Mouse (Mus musculus) neural tube, embryonic 13.5 days (tissue): Measurements from ENCODE around the gene Gpr142. TPM values are rescaled to one million over a fixed set of nuclear protein-coding genes. Genes with fewer than 3 reads are reported as not detected.
A peak's percentile ranks its signal among the peaks of the same experiment; 100 is the strongest.

ENCODE experiments used
- ATAC-seq: fragments of 200-750 bp; cut with Nextera tagmentation; 2 replicates; pipeline ENCODE4 v1.8.0; 2017; ENCODE audit warnings: low read depth, mild to moderate bottlenecking, moderate TSS enrichment, moderate library complexity
- H3K27ac ChIP-seq: fragments of 300-500 bp; sonication (generic); replicated peaks from 2 replicates; pipeline ENCODE4 v1.5.1; 2015; ENCODE audit warnings: moderate library complexity, mild to moderate bottlenecking, inconsistent platforms
- H3K27me3 ChIP-seq: fragments of 300-500 bp; sonication (generic); 2 replicates; pipeline ENCODE4 v1.6.1; 2015; ENCODE audit warnings: mild to moderate bottlenecking, inconsistent platforms
- H3K36me3 ChIP-seq: fragments of 300-500 bp; sonication (generic); 2 replicates; pipeline ENCODE4 v1.6.1; 2015; ENCODE audit warnings: mild to moderate bottlenecking, inconsistent platforms
- H3K4me1 ChIP-seq: fragments of 300-500 bp; sonication (generic); replicated peaks from 2 replicates; pipeline ENCODE4 v1.6.1; 2015; ENCODE audit warnings: inconsistent platforms
- H3K4me2 ChIP-seq: fragments of 300-500 bp; sonication (generic); 2 replicates; pipeline ENCODE4 v1.6.1; 2015; ENCODE audit warnings: inconsistent platforms, mild to moderate bottlenecking, moderate library complexity
- H3K4me3 ChIP-seq: fragments of 300-500 bp; sonication (generic); 2 replicates; pipeline ENCODE4 v1.5.1; 2015; ENCODE audit warnings: mild to moderate bottlenecking, inconsistent platforms
- H3K9ac ChIP-seq: fragments of 300-500 bp; sonication (generic); 2 replicates; pipeline ENCODE4 v1.6.1; 2015; ENCODE audit warnings: moderate library complexity, mild to moderate bottlenecking, inconsistent platforms
- H3K9me3 ChIP-seq: fragments of 300-500 bp; sonication (generic); 2 replicates; pipeline ENCODE4 v1.6.1; 2016; ENCODE audit warnings: inconsistent platforms
- WGBS: fragments of 180-500 bp; shearing (Covaris S2); methylation state at CpG from one replicate; pipeline ENCODE4 v1.1.7; 2015; 5-methylcytosine and 5-hydroxymethylcytosine counted together
- polyA plus RNA-seq: library from polyadenylated mRNA; unstranded; fragments of >200 nt; fragmentation: Nextera tagmentation; extraction: Ambion mirVana; gene quantifications from 2 replicates; pipeline ENCODE4 v1.2.1, GENCODE M21; 2015

Gpr142 gene
- polyA plus RNA-seq, 1 experiment from 2014 or later, result not detected

DNA sequence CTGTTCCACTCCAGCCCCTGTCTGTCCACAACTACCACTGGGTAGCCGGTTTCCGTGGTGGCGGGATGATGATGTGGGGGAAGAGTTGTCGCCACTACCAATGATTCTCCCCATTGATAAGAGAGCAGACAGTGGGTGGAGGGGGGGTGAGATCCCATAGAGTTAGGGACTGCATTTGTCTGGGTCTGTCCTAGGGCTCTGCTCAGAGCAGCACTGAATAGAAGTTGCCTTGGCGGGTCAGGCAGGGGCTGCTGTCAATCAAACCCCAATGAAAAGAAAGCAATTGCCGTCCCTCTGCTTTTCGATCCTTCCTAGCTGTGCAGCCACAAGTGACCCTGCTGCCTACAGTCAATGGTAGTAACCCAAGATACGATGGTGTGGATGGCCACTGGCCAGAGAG, 5.3 kb downstream of the Gpr142 start:
- Histone ChIP-seq H3K4me2 (no peak overlapping the region), H3K9me3 (no peaks in the 10 kb centered on the region), H3K4me3 (no peak overlapping the region), H3K4me1 (peaks cover 37% of the 10 kb centered on the region), H3K36me3 (no peaks in the 10 kb centered on the region), H3K9ac (no peak overlapping the region), H3K27me3 (no peaks in the 10 kb centered on the region), H3K27ac (no peak overlapping the region)
- WGBS, result 27% methylated on average over 8 of the region's 8 CpGs
- ATAC-seq, result no peak

DNA sequence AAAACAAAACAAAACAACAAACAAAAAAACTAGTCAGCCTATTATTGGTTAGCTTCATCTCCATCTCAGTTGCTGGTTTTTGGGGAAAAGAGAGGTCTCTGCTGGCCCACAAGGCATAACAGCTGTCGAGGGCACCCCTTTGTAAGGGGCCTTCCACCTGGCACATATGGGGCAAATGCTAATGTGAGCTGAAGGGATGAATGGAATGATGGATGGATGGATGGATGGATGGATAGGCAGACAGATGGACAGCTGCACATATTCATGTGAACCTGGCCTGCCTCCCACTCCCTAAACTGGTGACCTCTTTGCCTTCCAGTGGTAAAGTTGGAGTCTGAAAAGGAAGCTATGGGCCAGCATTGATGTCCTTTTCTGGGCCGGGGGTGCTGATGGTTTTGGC, 8.3 kb downstream of the Gpr142 start:
- no peak overlapping the region for H3K4me3 ChIP-seq
- no peaks in the 10 kb centered on the region for H3K27me3 ChIP-seq
- H3K9ac ChIP-seq, result no peak overlapping the region
- no peak for ATAC-seq
- no peaks in the 10 kb centered on the region for H3K9me3 ChIP-seq
- WGBS, result 26% methylated on average over 2 of the region's 2 CpGs
- H3K36me3 ChIP-seq, result no peaks in the 10 kb centered on the region
- peaks cover 37% of the 10 kb centered on the region for H3K4me1 ChIP-seq
- H3K27ac ChIP-seq, result peak overlapping the region; percentile 62
- H3K4me2 ChIP-seq, result no peak overlapping the region

GRCm38 (mm10) chr11:114807686-114808427, 9.1 kb downstream of the Gpr142 start:
- peak overlapping the region; percentile 62; the same call in 1 of the 2 replicates for H3K27ac ChIP-seq
- no peak overlapping the region for H3K4me3 ChIP-seq
- H3K9ac ChIP-seq, result no peak overlapping the region
- ATAC-seq, result peak; percentile 60; the same call in 1 of the 2 replicates
- 24% methylated on average over 14 of the region's 14 CpGs for WGBS
- H3K9me3 ChIP-seq, result no peaks in the 10 kb centered on the region
- H3K4me2 ChIP-seq, result no peak overlapping the region
- H3K27me3 ChIP-seq, result no peaks in the 10 kb centered on the region
- H3K36me3 ChIP-seq, result no peaks in the 10 kb centered on the region
- peaks cover 31% of the 10 kb centered on the region for H3K4me1 ChIP-seq

DNA sequence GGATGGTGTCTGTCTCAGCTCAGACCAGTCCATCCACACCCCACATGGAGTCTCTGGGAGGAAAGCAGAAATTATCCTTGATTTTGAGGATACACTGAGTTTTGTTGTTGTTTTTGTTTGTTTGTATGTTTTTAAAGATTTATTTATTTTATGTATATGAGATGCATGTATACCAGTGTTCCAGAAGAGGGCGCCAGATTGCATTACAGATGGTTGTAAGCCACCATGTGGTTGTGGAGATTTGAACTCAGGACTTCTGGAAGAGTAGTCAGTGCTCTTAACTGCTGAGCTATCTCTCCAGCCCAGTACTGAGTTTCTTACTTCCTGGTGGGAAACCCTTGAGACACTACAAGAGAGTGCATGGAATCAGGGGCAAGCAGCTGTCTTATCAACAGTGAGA, 10.6 kb downstream of the Gpr142 start:
- Histone ChIP-seq H3K4me3 (no peak overlapping the region), H3K27ac (no peak overlapping the region), H3K4me1 (peaks cover 17% of the 10 kb centered on the region), H3K4me2 (no peak overlapping the region), H3K27me3 (no peaks in the 10 kb centered on the region), H3K9ac (no peak overlapping the region), H3K9me3 (no peaks in the 10 kb centered on the region), H3K36me3 (no peaks in the 10 kb centered on the region)
- 79% methylated on average over 1 of the region's 1 CpGs for WGBS
- no peak for ATAC-seq

- ATAC-seq, result no peak
- no peaks in the 10 kb centered on the region for H3K36me3 ChIP-seq
Observed at GRCm38 (mm10) chr11:114810344-114810743, 11.6 kb downstream of the Gpr142 start.

GRCm38 (mm10) chr11:114812731-114813240, 14.1 kb downstream of the Gpr142 start:
- Histone ChIP-seq H3K9me3 (no peaks in the 10 kb centered on the region), H3K27ac (no peak overlapping the region), H3K27me3 (no peaks in the 10 kb centered on the region), H3K4me2 (no peak overlapping the region), H3K9ac (no peak overlapping the region), H3K4me3 (no peak overlapping the region), H3K4me1 (peaks cover under 1% of the 10 kb centered on the region), H3K36me3 (no peaks in the 10 kb centered on the region)
- ATAC-seq, result peak; percentile 66
- WGBS, result 15% methylated on average over 6 of the region's 6 CpGs

More at GRCm38 (mm10) chr11:114810344-114810743, 11.6 kb downstream of the Gpr142 start:
- no peak overlapping the region for H3K9ac ChIP-seq
- no peaks in the 10 kb centered on the region for H3K27me3 ChIP-seq
- WGBS, result 27% methylated on average over 4 of the region's 4 CpGs
- no peak overlapping the region for H3K27ac ChIP-seq
- H3K9me3 ChIP-seq, result no peaks in the 10 kb centered on the region
- no peak overlapping the region for H3K4me3 ChIP-seq
- no peak overlapping the region for H3K4me2 ChIP-seq
- H3K4me1 ChIP-seq, result peaks cover 14% of the 10 kb centered on the region

- H3K27ac ChIP-seq, result no peak overlapping the region
- 82% methylated on average over 11 of the region's 11 CpGs for WGBS
- no peak overlapping the region for H3K9ac ChIP-seq
- no peak overlapping the region for H3K4me2 ChIP-seq
- no peak overlapping the region for H3K4me3 ChIP-seq
- no peak for ATAC-seq
- H3K9me3 ChIP-seq, result no peaks in the 10 kb centered on the region
- H3K36me3 ChIP-seq, result no peaks in the 10 kb centered on the region
- H3K4me1 ChIP-seq, result peaks cover 6% of the 10 kb centered on the region
- no peaks in the 10 kb centered on the region for H3K27me3 ChIP-seq
Observed at GRCm38 (mm10) chr11:114814873-114815592, 16.3 kb downstream of the Gpr142 start.

DNA sequence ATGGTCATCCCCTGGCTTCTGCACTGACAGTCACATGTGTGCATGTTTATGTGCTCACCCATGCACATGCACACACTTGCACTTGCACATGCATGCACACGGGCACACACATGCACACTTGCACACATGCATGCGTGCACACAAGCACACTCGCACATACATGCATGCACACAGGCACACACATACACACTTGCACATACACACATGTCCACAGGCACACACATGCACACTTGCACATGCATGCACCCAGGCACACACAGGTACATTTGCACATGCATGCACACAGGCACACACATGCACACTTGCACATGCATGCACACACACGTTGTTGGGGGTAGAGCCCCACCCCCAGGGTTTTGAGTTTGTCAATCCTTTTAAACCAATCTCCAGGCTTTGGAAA, 18.2 kb downstream of the Gpr142 start:
- WGBS, result 94% methylated on average over 4 of the region's 4 CpGs
- H3K9me3 ChIP-seq, result no peaks in the 10 kb centered on the region
- no peak overlapping the region for H3K9ac ChIP-seq

DNA sequence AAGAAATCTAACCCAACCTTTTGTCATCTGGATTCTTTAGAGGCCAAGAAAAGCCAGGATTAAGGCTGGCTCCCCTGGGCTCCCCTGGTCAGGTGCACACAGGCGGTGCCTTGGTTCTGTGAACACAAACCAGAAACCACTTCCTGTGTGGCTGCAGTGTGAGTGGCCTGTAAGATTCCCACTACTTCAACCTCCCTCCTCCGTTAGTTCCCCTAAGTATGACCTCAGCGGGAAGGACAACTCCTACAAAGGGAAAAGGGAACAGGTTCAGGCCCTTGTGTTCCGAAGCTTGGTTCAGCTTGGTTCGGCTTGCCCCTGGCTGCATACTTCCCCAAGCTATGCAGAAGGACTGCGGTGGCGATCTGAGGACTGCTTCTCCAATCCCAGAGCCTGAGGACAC, 19.5 kb downstream of the Gpr142 start:
- H3K9ac ChIP-seq, result no peak overlapping the region
- no peak overlapping the region for H3K27ac ChIP-seq
- H3K36me3 ChIP-seq, result no peaks in the 10 kb centered on the region
- no peaks in the 10 kb centered on the region for H3K27me3 ChIP-seq
- no peak overlapping the region for H3K4me2 ChIP-seq
- no peak for ATAC-seq
- H3K4me3 ChIP-seq, result no peak overlapping the region
- no peaks in the 10 kb centered on the region for H3K9me3 ChIP-seq
- 95% methylated on average over 7 of the region's 7 CpGs for WGBS
- H3K4me1 ChIP-seq, result peaks cover 15% of the 10 kb centered on the region

More for the DNA sequence above, 18.2 kb downstream of the Gpr142 start:
- ATAC-seq, result no peak
- no peak overlapping the region for H3K4me2 ChIP-seq
- H3K36me3 ChIP-seq, result no peaks in the 10 kb centered on the region
- H3K27ac ChIP-seq, result no peak overlapping the region
- no peak overlapping the region for H3K4me3 ChIP-seq
- peaks cover 6% of the 10 kb centered on the region for H3K4me1 ChIP-seq
- H3K27me3 ChIP-seq, result no peaks in the 10 kb centered on the region

- 18% methylated on average over 2 of the region's 2 CpGs for WGBS
- H3K4me1 ChIP-seq, result peaks cover 25% of the 10 kb centered on the region
- no peaks in the 10 kb centered on the region for H3K36me3 ChIP-seq
- no peak overlapping the region for H3K4me3 ChIP-seq
- H3K27me3 ChIP-seq, result no peaks in the 10 kb centered on the region
- H3K9me3 ChIP-seq, result no peaks in the 10 kb centered on the region
- no peak overlapping the region for H3K9ac ChIP-seq
- no peak overlapping the region for H3K27ac ChIP-seq
- no peak for ATAC-seq
- no peak overlapping the region for H3K4me2 ChIP-seq
Observed at GRCm38 (mm10) chr11:114819110-114819509, 20.4 kb downstream of the Gpr142 start.

GRCm38 (mm10) chr11:114820444-114820843, 21.7 kb downstream of the Gpr142 start:
- 30% methylated on average over 3 of the region's 3 CpGs for WGBS
- H3K36me3 ChIP-seq, result no peaks in the 10 kb centered on the region
- no peak for ATAC-seq
- H3K4me1 ChIP-seq, result peaks cover 25% of the 10 kb centered on the region
- H3K4me2 ChIP-seq, result no peak overlapping the region
- no peak overlapping the region for H3K9ac ChIP-seq
- no peaks in the 10 kb centered on the region for H3K9me3 ChIP-seq
- H3K27ac ChIP-seq, result no peak overlapping the region
- H3K27me3 ChIP-seq, result no peaks in the 10 kb centered on the region
- H3K4me3 ChIP-seq, result no peak overlapping the region

- WGBS, result 66% methylated on average over 1 of the region's 1 CpGs
Observed at GRCm38 (mm10) chr11:114821325-114821724, 22.6 kb downstream of the Gpr142 start.

More at GRCm38 (mm10) chr11:114821325-114821724, 22.6 kb downstream of the Gpr142 start:
- Histone ChIP-seq H3K27ac (no peak overlapping the region), H3K36me3 (no peaks in the 10 kb centered on the region), H3K4me2 (no peak overlapping the region), H3K4me1 (peaks cover 25% of the 10 kb centered on the region), H3K9me3 (no peaks in the 10 kb centered on the region), H3K9ac (no peak overlapping the region), H3K27me3 (no peaks in the 10 kb centered on the region), H3K4me3 (no peak overlapping the region)
- ATAC-seq, result no peak
